Mouse (Mus musculus) B cell, adult 67 days (primary cell): Measurements from ENCODE around the gene Vmn2r13. TPM values are rescaled to one million over a fixed set of nuclear protein-coding genes. Genes with fewer than 3 reads are reported as not detected.

Experiments
- total RNA-seq, 2 experiments: library from RNA; stranded (reverse); gene quantifications; 4 replicates each; pipeline ENCODE4 v1.2.4; 2023

The Vmn2r13 gene
- not detected for total RNA-seq

GRCm38 (mm10) chr5:109192099-109192498 lies at the start of gene Vmn2r13:
Gene Vmn2r13 (minus strand): TSS chr5:109192199.

GRCm38 (mm10) chr5:109224608-109225007 lies 32.6 kb upstream of the Vmn2r13 start, which contains the start of gene Vmn2r14:
Gene Vmn2r14 (minus strand): TSS chr5:109224708.

Other genes with a start within 250 kb of the Vmn2r13 start
- gene Vmn2r10, start 185.7 kb downstream of the Vmn2r13 start, total RNA-seq, result not detected
- not detected for gene Vmn2r11, start 132.6 kb downstream of the Vmn2r13 start, total RNA-seq
- gene Vmn2r12, start 94.2 kb downstream of the Vmn2r13 start, total RNA-seq, result not detected
- gene Vmn2r14, start 32.5 kb upstream of the Vmn2r13 start, total RNA-seq, result not detected
- gene Vmn2r15, start 105.4 kb upstream of the Vmn2r13 start, total RNA-seq, result not detected
- gene Vmn2r16, start 138.0 kb upstream of the Vmn2r13 start, total RNA-seq, result not detected
- not detected for gene Vmn2r17, start 227.5 kb upstream of the Vmn2r13 start, total RNA-seq